Mouse (Mus musculus) lung, adult 2 months (tissue): ENCODE results near the gene 6330409D20Rik.

Experiments
- CTCF ChIP-seq: fragments of 200-500 bp; IDR thresholded peaks from 2 replicates; pipeline ENCODE4 v1.5.1; 2011; ENCODE audit warnings: mild to moderate bottlenecking, low read length, control low read depth; ENCODE audit not compliant: insufficient read depth
- POLR2A ChIP-seq: fragments of 200-500 bp; IDR thresholded peaks from 2 replicates; pipeline ENCODE4 v1.6.1; 2011; ENCODE audit warnings: low read depth, mild to moderate bottlenecking, control low read depth, low read length, borderline replicate concordance; ENCODE audit errors: extremely low read depth

GRCm38 (mm10) chr2:32734933-32735332 lies 5.9 kb downstream of the 6330409D20Rik start:
- TF ChIP-seq POLR2A = no peak; the same call in 1 of the 2 replicates
- TF ChIP-seq CTCF = no peak
